In genomic region chr19:55966066-55966465, GRCm38 (mm10) we compare ENCODE assay signal across 21 mouse cellular contexts.
"Had no signal": no experiment of that assay in that cellular context is flagged by ENCODE, and none has a peak within 500 bp of the region (broad histone marks: within the 10 kb centered on the region; RNA-seq: fewer than 3 reads in every experiment).

No protein-coding gene starts in this region.

- H3K4me2 ChIP-seq: limb, embryonic 13.5 days; midbrain, embryonic 12.5 days; midbrain, embryonic 15.5 days; neural tube, embryonic 12.5 days; neural tube, embryonic 15.5 days; stomach, embryonic 15.5 days had no signal

- H3K9ac ChIP-seq: limb, embryonic 13.5 days; liver, embryonic 14.5 days; liver, postnatal 0 days; midbrain, embryonic 12.5 days; midbrain, embryonic 15.5 days; neural tube, embryonic 12.5 days; neural tube, embryonic 15.5 days; stomach, embryonic 15.5 days had no signal

- H3K27me3 ChIP-seq: limb, embryonic 13.5 days; midbrain, embryonic 15.5 days; neural tube, embryonic 12.5 days; neural tube, embryonic 15.5 days; stomach, embryonic 15.5 days had no signal

- H3K36me3 ChIP-seq: limb, embryonic 10.5 days; limb, embryonic 13.5 days; midbrain, embryonic 12.5 days; midbrain, embryonic 15.5 days; neural tube, embryonic 12.5 days; stomach, embryonic 15.5 days had no signal

- H3K27ac ChIP-seq: kidney, postnatal 0 days; layer of hippocampus, adult 2 months; limb, embryonic 10.5 days; limb, embryonic 13.5 days; liver, embryonic 14.5 days; midbrain, embryonic 12.5 days; midbrain, embryonic 15.5 days; neural tube, embryonic 12.5 days; neural tube, embryonic 15.5 days; stomach, embryonic 15.5 days had no signal

- H3K4me3 ChIP-seq: layer of hippocampus, adult 2 months; limb, embryonic 10.5 days; limb, embryonic 13.5 days; midbrain, embryonic 12.5 days; midbrain, embryonic 15.5 days; neural tube, embryonic 12.5 days; neural tube, embryonic 15.5 days; stomach, embryonic 15.5 days had no signal

- ATAC-seq: liver, postnatal 0 days; midbrain, embryonic 15.5 days had no signal

- DNase-seq: kidney, adult 2 months; kidney, postnatal 25 days; layer of hippocampus, adult 9-11 months; liver; liver, postnatal 0 days; lung, postnatal 14 days; lung, postnatal 4 days; right cerebral cortex, adult 18-20 months; right cerebral cortex, postnatal 14 days; spleen, adult 18-20 months; thymus, postnatal 25 days had no signal

- H3K9me3 ChIP-seq: limb, embryonic 10.5 days; midbrain, embryonic 15.5 days; neural tube, embryonic 12.5 days; stomach, embryonic 15.5 days had no signal
